Mouse (Mus musculus) kidney, adult 2 months (tissue): ENCODE data around the gene Napepld.

Source experiments
- CTCF ChIP-seq: fragments of 200-500 bp; conservative IDR thresholded peaks from 2 replicates; pipeline ENCODE4 v1.5.1; 2011; ENCODE audit warnings: low read depth, mild to moderate bottlenecking, control low read depth, low read length, moderate library complexity, mixed read lengths; ENCODE audit not compliant: insufficient read depth, insufficient read length
- POLR2A ChIP-seq: fragments of 200-500 bp; IDR thresholded peaks from one replicate; pipeline ENCODE4 v1.6.1; 2011; ENCODE audit warnings: low read depth, low read length, control low read depth

DNA sequence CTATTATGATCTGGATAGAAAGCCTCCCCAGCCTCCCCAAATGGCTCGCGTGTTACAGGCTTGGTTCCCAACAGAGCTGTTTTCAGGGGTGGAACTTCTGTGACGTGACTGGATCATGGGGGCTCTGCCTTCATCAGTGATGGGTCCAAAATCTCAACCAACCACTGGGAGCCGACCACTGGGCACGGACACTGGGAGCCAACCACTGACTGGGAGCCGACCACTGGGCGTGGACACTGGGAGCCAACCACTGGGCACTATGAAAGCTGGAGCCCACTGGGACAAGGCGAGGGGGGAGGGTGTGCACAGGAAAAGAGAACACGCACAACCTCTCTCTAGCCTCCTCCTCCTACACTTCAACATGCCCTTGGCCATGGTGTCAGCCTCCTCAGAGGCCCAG is 17.4 kb downstream of the Napepld start:
- no peak for TF ChIP-seq POLR2A
- no peak for TF ChIP-seq CTCF
